Mouse (Mus musculus) liver, adult 2 months (tissue): ENCODE data around the gene Mmp27. TPM values are rescaled to one million over a fixed set of nuclear protein-coding genes. Genes with fewer than 3 reads are reported as not detected.
A peak's percentile ranks its signal among the peaks of the same experiment; 100 is the strongest.

Source experiments
- DNase-seq: peaks from one replicate; pipeline ENCODE4 v3.0.0-alpha.2; 2011; ENCODE audit warnings: low read depth, low spot score; ENCODE audit errors: extremely low read depth
- H3K27ac ChIP-seq: fragments of 200-500 bp; replicated peaks from 2 replicates; pipeline ENCODE4 v1.5.1; 2012; ENCODE audit warnings: low read depth, mild to moderate bottlenecking, control low read depth, inconsistent platforms, low read length; ENCODE audit not compliant: insufficient read depth
- H3K27me3 ChIP-seq: fragments of 200-500 bp; 2 replicates; pipeline ENCODE4 v1.6.1; 2012; ENCODE audit warnings: mild to moderate bottlenecking, moderate library complexity, low read length, inconsistent platforms; ENCODE audit not compliant: control insufficient read depth, insufficient read depth
- H3K36me3 ChIP-seq: fragments of 200-500 bp; 2 replicates; pipeline ENCODE4 v1.6.1; 2012; ENCODE audit warnings: low read length, inconsistent platforms; ENCODE audit not compliant: control insufficient read depth, insufficient read depth
- H3K4me1 ChIP-seq: fragments of 200-500 bp; 2 replicates; pipeline ENCODE4 v1.6.1; 2011; ENCODE audit warnings: low read length; ENCODE audit not compliant: control insufficient read depth, insufficient read depth
- H3K4me3 ChIP-seq: fragments of 200-500 bp; 2 replicates; pipeline ENCODE4 v1.5.1; 2011; ENCODE audit warnings: low read depth, mild to moderate bottlenecking, control low read depth, low read length, moderate library complexity; ENCODE audit not compliant: insufficient read depth
- H3K79me2 ChIP-seq: fragments of 200-500 bp; 2 replicates; pipeline ENCODE4 v1.6.1; 2012; ENCODE audit warnings: inconsistent platforms, mild to moderate bottlenecking, low read length, moderate library complexity; ENCODE audit not compliant: control insufficient read depth, insufficient read depth
- H3K9ac ChIP-seq: fragments of 200-500 bp; 2 replicates; pipeline ENCODE4 v1.6.1; 2012; ENCODE audit warnings: low read depth, mild to moderate bottlenecking, control low read depth, inconsistent platforms, low read length
- CTCF ChIP-seq: fragments of 200-500 bp; IDR thresholded peaks from 2 replicates; pipeline ENCODE4 v1.5.1; 2011; ENCODE audit warnings: low read depth, low read length, control low read depth
- POLR2A ChIP-seq: fragments of 200-500 bp; IDR thresholded peaks from 2 replicates; pipeline ENCODE4 v1.6.1; 2011; ENCODE audit warnings: low read length, control low read depth; ENCODE audit not compliant: insufficient read depth; ENCODE audit errors: extremely low read depth
- WGBS: fragments of 180-500 bp; shearing (Covaris S2); methylation state at CpG from one replicate; pipeline ENCODE4 v1.1.7; 2018; 5-methylcytosine and 5-hydroxymethylcytosine counted together
- polyA plus RNA-seq: library from polyadenylated mRNA; depleted of rRNA; stranded (reverse); fragments of >200 nt; gene quantifications from 2 replicates; pipeline ENCODE4 v1.2.3, GENCODE M21; 2012; rRNA removed
- total RNA-seq: library from RNA; depleted of rRNA; stranded (reverse); fragments of >200 nt; gene quantifications from 2 replicates; pipeline ENCODE4 v1.2.3, GENCODE M21; 2014; rRNA removed

Mmp27 gene
- total RNA-seq (0.87 and 1.1 TPM in 2 replicates), polyA plus RNA-seq (0.07 TPM in 1 of 2 replicates, not detected in the other)

DNA sequence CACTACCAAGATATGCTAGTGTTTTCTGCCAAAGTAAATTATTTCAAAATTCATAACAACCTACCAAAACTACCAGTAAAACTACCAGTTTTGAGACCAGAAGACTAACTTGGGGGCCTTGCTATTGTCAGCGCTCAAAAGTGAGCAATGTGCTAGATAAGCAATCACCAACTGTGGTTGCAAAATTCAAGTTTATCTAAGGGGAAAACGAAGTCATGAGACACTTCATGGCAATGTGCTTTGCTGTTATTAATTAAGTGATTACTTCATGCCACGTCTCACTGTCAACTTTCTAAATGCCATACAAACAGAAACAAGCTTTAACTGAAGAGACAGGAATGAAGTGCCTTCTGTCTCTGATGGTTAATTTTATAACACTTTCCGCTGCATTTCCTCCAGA is at the start of gene Mmp27:
Gene Mmp27 (plus strand): TSS at position 235 of the 400 bp plus-strand sequence.
- Histone ChIP-seq H3K4me3 (no peak within 1 kb of the TSS), H3K79me2 (no peaks in the 10 kb centered on the region), H3K27me3 (no peaks in the 10 kb centered on the region), H3K4me1 (no peaks in the 10 kb centered on the region), H3K36me3 (no peaks in the 10 kb centered on the region), H3K9ac (no peak within 1 kb of the TSS), H3K27ac (no peak within 1 kb of the TSS)
- peak; percentile 26 for DNase-seq
- TF ChIP-seq POLR2A = no peak
- TF ChIP-seq CTCF = no peak
- 58% methylated on average over 4 of the region's 4 CpGs for WGBS

DNA sequence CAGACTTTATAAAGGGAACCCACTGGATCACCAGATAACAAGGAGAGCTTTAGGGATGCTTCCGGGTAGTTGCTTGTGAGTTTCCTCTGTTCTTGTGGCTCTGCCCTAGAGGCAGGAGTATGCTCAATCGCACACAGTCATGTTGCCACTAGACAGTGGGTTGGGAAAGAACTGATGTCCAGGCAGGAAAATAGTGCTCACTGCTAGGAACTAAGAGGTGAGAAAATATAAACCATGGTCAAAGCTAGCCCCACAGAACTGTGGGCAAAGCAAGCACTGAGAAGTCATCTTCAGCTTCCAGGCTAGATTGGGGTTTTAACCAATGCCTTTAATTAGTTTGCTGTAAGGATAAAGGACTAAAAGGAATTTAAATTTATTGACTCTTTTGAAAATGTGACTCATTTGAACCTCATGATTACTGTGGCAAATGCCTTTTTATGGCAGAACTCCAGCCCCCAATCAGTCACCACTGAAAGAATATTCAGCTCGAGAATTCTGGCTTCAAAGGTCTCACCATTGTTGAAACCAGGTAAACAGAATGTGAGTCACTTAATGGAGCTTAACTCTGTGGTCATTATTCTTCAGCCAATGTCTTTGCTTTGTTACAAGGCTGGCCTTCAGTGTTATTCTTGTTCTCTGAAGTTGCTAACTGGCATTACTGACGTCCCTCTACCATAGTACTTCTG is 44.8 kb upstream of the Mmp27 start:
- no peak overlapping the region for H3K9ac ChIP-seq
- 61% methylated on average over 4 of the region's 4 CpGs for WGBS
- H3K27me3 ChIP-seq = no peaks in the 10 kb centered on the region

DNA sequence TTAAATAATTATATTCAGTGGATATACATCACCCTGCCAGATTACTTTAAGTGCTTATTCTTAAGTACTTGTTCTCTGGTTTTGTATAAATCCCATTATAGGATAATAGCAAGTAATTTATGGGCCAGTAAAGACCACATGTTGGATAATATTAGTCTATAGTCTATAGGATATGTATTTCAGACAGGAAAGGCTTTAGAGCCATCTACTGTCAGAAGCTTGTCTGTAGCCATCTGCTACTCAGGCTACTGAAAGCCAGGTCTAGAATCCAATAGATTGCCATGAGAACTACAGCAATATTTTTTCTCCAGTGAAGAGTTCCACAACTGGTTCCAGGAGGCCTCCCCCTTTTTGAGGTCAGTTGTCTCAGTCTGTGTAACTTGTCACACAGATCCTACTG is 28.4 kb upstream of the Mmp27 start:
- Histone ChIP-seq H3K36me3 (no peaks in the 10 kb centered on the region), H3K27ac (no peak overlapping the region), H3K4me3 (no peak overlapping the region), H3K9ac (no peak overlapping the region), H3K79me2 (no peaks in the 10 kb centered on the region), H3K27me3 (no peaks in the 10 kb centered on the region), H3K4me1 (no peaks in the 10 kb centered on the region)
- no peak for DNase-seq
- TF ChIP-seq POLR2A = no peak
- TF ChIP-seq CTCF = no peak

More for the DNA sequence above, 44.8 kb upstream of the Mmp27 start:
- H3K27ac ChIP-seq = no peak overlapping the region
- no peak for TF ChIP-seq POLR2A
- TF ChIP-seq CTCF = no peak
- H3K4me1 ChIP-seq = no peaks in the 10 kb centered on the region
- H3K79me2 ChIP-seq = no peaks in the 10 kb centered on the region
- no peak overlapping the region for H3K4me3 ChIP-seq
- H3K36me3 ChIP-seq = no peaks in the 10 kb centered on the region
- DNase-seq = no peak

DNA sequence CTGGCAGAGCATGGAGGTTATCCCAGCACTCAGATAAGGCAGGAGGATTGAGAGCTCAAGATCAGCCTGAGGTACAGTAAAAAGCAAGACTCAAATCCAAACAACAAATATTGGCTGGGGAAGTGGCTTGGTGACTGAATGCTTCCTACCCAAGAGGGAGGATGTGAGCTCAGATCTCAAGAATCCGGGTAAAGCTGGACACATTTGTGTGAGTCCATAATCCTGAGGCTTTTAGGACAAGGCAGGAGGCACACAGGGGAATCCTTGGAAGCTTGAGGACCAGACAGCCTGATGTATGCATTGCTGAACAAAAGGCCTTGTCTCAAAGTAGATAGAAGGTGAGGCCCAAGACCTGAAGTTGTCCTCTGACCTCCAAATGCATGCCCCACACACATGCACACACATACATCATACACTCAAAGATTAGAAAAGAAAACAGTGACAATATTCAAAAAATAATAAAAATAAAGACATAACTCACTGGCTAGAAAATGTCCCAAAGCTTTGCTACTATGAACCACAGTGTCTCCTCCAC is 26.2 kb upstream of the Mmp27 start:
- no peak overlapping the region for H3K9ac ChIP-seq
- DNase-seq = no peak
- H3K27ac ChIP-seq = no peak overlapping the region
- H3K4me3 ChIP-seq = no peak overlapping the region
- H3K27me3 ChIP-seq = no peaks in the 10 kb centered on the region
- H3K36me3 ChIP-seq = no peaks in the 10 kb centered on the region
- H3K4me1 ChIP-seq = no peaks in the 10 kb centered on the region
- no peaks in the 10 kb centered on the region for H3K79me2 ChIP-seq
- WGBS = 50% methylated on average over 1 of the region's 1 CpGs
- TF ChIP-seq POLR2A = no peak
- no peak for TF ChIP-seq CTCF

DNA sequence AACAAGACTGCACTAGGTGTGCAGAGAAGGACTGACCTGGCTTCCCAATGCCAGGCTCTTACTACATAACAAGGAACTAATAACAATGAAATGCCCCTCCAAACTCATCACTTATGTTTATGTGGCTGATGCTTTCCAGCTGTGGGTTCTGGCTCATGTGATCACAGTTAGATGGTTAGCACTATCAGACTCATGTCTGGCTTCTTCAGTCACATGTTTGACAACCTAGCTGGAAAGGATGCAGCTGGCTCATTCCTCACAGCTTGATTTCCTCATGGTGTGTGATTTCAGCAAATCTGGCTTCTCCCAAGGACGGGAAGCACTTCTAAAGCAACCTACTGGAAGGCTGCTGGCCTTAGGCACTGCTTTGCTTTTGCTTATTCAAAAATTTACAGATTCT is 25.7 kb upstream of the Mmp27 start:
- Histone ChIP-seq H3K79me2 (no peaks in the 10 kb centered on the region), H3K4me3 (no peak overlapping the region)
- DNase-seq = no peak

DNA sequence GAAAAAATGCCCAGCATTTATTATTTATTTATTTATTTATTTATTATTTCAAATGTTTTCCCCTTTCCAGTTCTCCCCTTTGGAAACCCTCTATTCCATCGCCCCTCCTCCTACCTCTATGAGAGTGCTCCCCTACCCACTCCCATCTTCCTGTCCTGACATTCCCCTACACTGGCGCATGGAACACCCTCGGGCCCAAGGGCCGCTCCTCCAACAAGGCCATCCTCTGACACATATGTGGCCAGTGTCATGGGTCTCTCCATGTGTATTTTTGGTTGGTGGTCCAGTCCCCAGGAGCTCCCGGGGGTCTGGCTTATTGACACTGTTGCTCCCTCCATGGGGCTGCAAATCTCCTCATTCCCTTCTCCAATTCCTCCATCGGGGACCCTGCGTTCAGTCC is 25.3 kb upstream of the Mmp27 start:
- 94% methylated on average over 7 of the region's 7 CpGs for WGBS
- Histone ChIP-seq H3K27ac (no peak overlapping the region), H3K9ac (no peak overlapping the region), H3K79me2 (no peaks in the 10 kb centered on the region), H3K4me1 (no peaks in the 10 kb centered on the region), H3K4me3 (no peak overlapping the region), H3K36me3 (no peaks in the 10 kb centered on the region), H3K27me3 (no peaks in the 10 kb centered on the region)
- DNase-seq = no peak
- TF ChIP-seq CTCF (no peak), POLR2A (no peak)

More for the DNA sequence above, 25.7 kb upstream of the Mmp27 start:
- Histone ChIP-seq H3K36me3 (no peaks in the 10 kb centered on the region), H3K4me1 (no peaks in the 10 kb centered on the region), H3K9ac (no peak overlapping the region), H3K27ac (no peak overlapping the region), H3K27me3 (no peaks in the 10 kb centered on the region)
- no peak for TF ChIP-seq POLR2A
- no peak for TF ChIP-seq CTCF
- WGBS = 44% methylated on average over 1 of the region's 1 CpGs
